Mouse (Mus musculus) layer of hippocampus, adult 2 months (tissue): ENCODE measurements around the gene Atic. TPM values are rescaled to one million over a fixed set of nuclear protein-coding genes. Genes with fewer than 3 reads are reported as not detected.

ENCODE experiments used
- DNase-seq, 2 experiments: peaks; one replicate each; pipeline ENCODE4 v3.0.0; 2022; ENCODE audit warnings: low spot score in 2 of 2
- H3K27ac ChIP-seq: fragments of 200-600 bp; 2 replicates; pipeline ENCODE4 v1.8.1; 2022
- H3K4me3 ChIP-seq: fragments of 200-600 bp; 2 replicates; pipeline ENCODE4 v1.8.1; 2022; ENCODE audit warnings: mild to moderate bottlenecking
- CTCF ChIP-seq: fragments of 200-600 bp; conservative IDR thresholded peaks from 2 replicates; pipeline ENCODE4 v1.8.1; 2022; ENCODE audit warnings: antibody characterized with exemption, mild to moderate bottlenecking, moderate library complexity
- total RNA-seq, 2 experiments: library from RNA; stranded (reverse); gene quantifications; 2 replicates each; pipeline ENCODE4 v1.2.3; 2021

Gene Atic
- total RNA-seq, 2 experiments from 2014 or later, result 31.7 to 37.9 TPM

- TF ChIP-seq CTCF, result no peak
- Histone ChIP-seq H3K27ac (no peak overlapping the region), H3K4me3 (no peak overlapping the region)
- DNase-seq, result no peak
Observed at GRCm38 (mm10) chr1:71570116-71570515, 13.2 kb downstream of the Atic start.

GRCm38 (mm10) chr1:71575987-71576386, 19.0 kb downstream of the Atic start:
- no peak for DNase-seq
- TF ChIP-seq CTCF, result no peak
- Histone ChIP-seq H3K27ac (no peak overlapping the region), H3K4me3 (no peak overlapping the region)

GRCm38 (mm10) chr1:71576837-71577236, 19.9 kb downstream of the Atic start:
- DNase-seq, result no peak
- TF ChIP-seq CTCF, result no peak
- Histone ChIP-seq H3K27ac (no peak overlapping the region), H3K4me3 (no peak overlapping the region)

GRCm38 (mm10) chr1:71579526-71579925, 22.6 kb downstream of the Atic start:
- Histone ChIP-seq H3K27ac (no peak overlapping the region), H3K4me3 (no peak overlapping the region)
- TF ChIP-seq CTCF, result no peak
- DNase-seq, result no peak

- TF ChIP-seq CTCF, result no peak
- no peak overlapping the region for H3K4me3 ChIP-seq
- H3K27ac ChIP-seq, result no peak overlapping the region
- no peak for DNase-seq
Observed at GRCm38 (mm10) chr1:71580408-71580807, 23.5 kb downstream of the Atic start.

GRCm38 (mm10) chr1:71583302-71583701, 26.4 kb downstream of the Atic start:
- TF ChIP-seq CTCF, result no peak
- DNase-seq, result no peak
- Histone ChIP-seq H3K4me3 (no peak overlapping the region), H3K27ac (no peak overlapping the region)

GRCm38 (mm10) chr1:71583900-71584299, 26.9 kb downstream of the Atic start:
- no peak for DNase-seq
- H3K4me3 ChIP-seq, result no peak overlapping the region
- no peak overlapping the region for H3K27ac ChIP-seq
- TF ChIP-seq CTCF, result no peak

GRCm38 (mm10) chr1:71586658-71587057, 29.7 kb downstream of the Atic start:
- DNase-seq, result no peak
- no peak overlapping the region for H3K4me3 ChIP-seq
- no peak for TF ChIP-seq CTCF
- H3K27ac ChIP-seq, result no peak overlapping the region

- H3K27ac ChIP-seq, result no peak overlapping the region
- DNase-seq, result no peak
- TF ChIP-seq CTCF, result no peak
- no peak overlapping the region for H3K4me3 ChIP-seq
Observed at GRCm38 (mm10) chr1:71590038-71590437, 33.1 kb downstream of the Atic start.

- H3K27ac ChIP-seq, result no peak overlapping the region
- no peak overlapping the region for H3K4me3 ChIP-seq
- no peak for DNase-seq
- no peak for TF ChIP-seq CTCF
Observed at GRCm38 (mm10) chr1:71593184-71593583, 36.2 kb downstream of the Atic start.

- no peak for DNase-seq
- Histone ChIP-seq H3K4me3 (no peak overlapping the region), H3K27ac (no peak overlapping the region)
- no peak for TF ChIP-seq CTCF
Observed at GRCm38 (mm10) chr1:71594268-71594667, 37.3 kb downstream of the Atic start.

- no peak for TF ChIP-seq CTCF
- no peak for DNase-seq
- Histone ChIP-seq H3K27ac (no peak overlapping the region), H3K4me3 (no peak overlapping the region)
Observed at GRCm38 (mm10) chr1:71595365-71595764, 38.4 kb downstream of the Atic start.

- no peak overlapping the region for H3K4me3 ChIP-seq
- DNase-seq, result no peak
- no peak overlapping the region for H3K27ac ChIP-seq
- no peak for TF ChIP-seq CTCF
Observed at GRCm38 (mm10) chr1:71605751-71606150, 48.8 kb downstream of the Atic start.

GRCm38 (mm10) chr1:71606600-71607325, 49.8 kb downstream of the Atic start:
- TF ChIP-seq CTCF, result no peak
- no peak overlapping the region for H3K4me3 ChIP-seq
- DNase-seq, result no peak
- H3K27ac ChIP-seq, result no peak overlapping the region
